Mouse (Mus musculus): ENCODE measurements around the gene Prelp.

DNA sequence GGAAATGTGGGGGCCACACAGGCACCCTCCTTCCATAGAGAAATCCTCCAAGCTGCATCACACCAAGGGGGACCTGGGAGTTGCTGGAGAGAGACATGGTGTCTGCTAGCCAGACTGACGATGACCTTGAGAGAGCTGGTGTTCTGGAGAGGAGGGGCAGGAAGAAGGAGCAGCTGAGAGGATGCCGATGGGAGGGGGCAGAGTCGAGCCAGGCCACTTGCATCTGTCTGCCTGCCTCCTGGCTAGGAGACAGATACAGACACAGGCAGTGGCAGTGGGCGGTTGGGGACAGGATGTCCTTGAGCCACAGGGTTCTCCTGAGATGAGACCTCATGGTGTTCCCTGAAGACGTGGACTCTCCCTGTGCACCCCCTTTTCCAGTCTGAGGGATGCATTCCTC is 29.7 kb downstream of the Prelp start:
- TF ChIP-seq POLR2A (IDR thresholded peaks at IDR 0.05; ENCODE audit: insufficient read length, low read depth) (no peak), USF1 (IDR thresholded peaks at IDR 0.05; ENCODE audit: low read depth) (no peak), POLR2AphosphoS2 (IDR thresholded peaks at IDR 0.05; ENCODE audit: insufficient read length, low read depth) (no peak), CEBPB (IDR thresholded peaks at IDR 0.05; ENCODE audit: insufficient read depth, poor library complexity, severe bottlenecking) (no peak), E2F4 (IDR thresholded peaks at IDR 0.05; ENCODE audit: insufficient read depth) (no peak), MYOD1 (IDR thresholded peaks at IDR 0.05; ENCODE audit: control insufficient read depth in 1 of 3, insufficient read length in 2 of 3, low read depth in 2 of 3) (peak in 2 of 3 experiments; percentile 80 to 91), MYOG (IDR thresholded peaks at IDR 0.05; ENCODE audit: control insufficient read depth in 1 of 3, insufficient read depth in 1 of 3, insufficient read length in 2 of 3, low read depth in 2 of 3) (peak in 2 of 3 experiments; percentile 40 to 79), TCF12 (IDR thresholded peaks at IDR 0.05; ENCODE audit: insufficient read depth, poor library complexity, severe bottlenecking) (no peak), REST (IDR thresholded peaks at IDR 0.05; ENCODE audit: insufficient read depth, insufficient read length) (no peak), SRF (IDR thresholded peaks at IDR 0.05; ENCODE audit: control insufficient read depth, insufficient read length, low read depth) (no peak)
